11 mouse cellular contexts compared by ENCODE assay signal in the genomic region with DNA sequence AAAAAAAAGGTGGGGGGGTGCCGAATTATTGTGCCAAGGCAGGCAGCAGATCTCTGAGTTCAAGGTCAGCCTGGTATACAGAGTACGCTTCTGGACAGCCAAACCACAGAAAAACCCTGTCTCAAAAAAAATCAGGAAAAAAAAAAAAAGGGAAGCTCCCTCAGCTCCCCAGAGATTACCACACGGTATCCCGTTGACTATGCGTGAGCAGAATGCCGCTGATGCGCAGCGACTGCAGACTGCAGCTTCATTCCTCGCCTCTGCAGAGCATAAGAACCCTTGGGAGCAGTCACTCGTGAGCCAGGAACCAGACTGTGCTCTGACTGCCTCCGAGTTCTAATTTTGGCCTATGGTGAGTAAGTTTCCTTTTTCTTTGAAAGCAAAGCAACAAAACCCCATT. TPM values are rescaled to one million over a fixed set of nuclear protein-coding genes. Genes with fewer than 3 reads are reported as not detected.
DNase-seq lines count a peak whose midpoint lies in the region; ATAC-seq and TF ChIP-seq lines count a peak whose summit lies in the region.
"Had no signal": no experiment of that assay in that cellular context is flagged by ENCODE, and none has a peak within 500 bp of the region (broad histone marks: within the 10 kb centered on the region; RNA-seq: fewer than 3 reads in every experiment).

No protein-coding gene starts in this region.

- H3K4me3 ChIP-seq in hindbrain, embryonic 13.5 days, result no peak overlapping the region
- no peak overlapping the region for H3K4me3 ChIP-seq in midbrain, postnatal 0 days (ENCODE audit: low read depth, low read length)
- no peak overlapping the region for H3K4me3 ChIP-seq in stomach, postnatal 0 days (ENCODE audit: low read depth, low read length)
- no peak overlapping the region for H3K4me3 ChIP-seq in limb, embryonic 10.5 days

- H3K4me1 ChIP-seq in hindbrain, embryonic 13.5 days (replicated peaks), result peaks cover 37% of the 10 kb centered on the region
- H3K4me1 ChIP-seq in midbrain, postnatal 0 days (ENCODE audit: insufficient read depth, low read length), result no peaks in the 10 kb centered on the region
- 0 out of 2 replicates have a peak, but pooled peaks cover 2% of the 10 kb centered on the region for H3K4me1 ChIP-seq in stomach, postnatal 0 days (replicated peaks; ENCODE audit: control insufficient read depth, insufficient read depth)
- peaks cover 4% of the 10 kb centered on the region; the same call in 1 of the 2 replicates for H3K4me1 ChIP-seq in limb, embryonic 10.5 days

- DNase-seq in heart, adult 18-20 months, result peak; percentile 29 to 43
- DNase-seq in heart, postnatal 36 days, result no peak
- peak; percentile 12 for DNase-seq in R1 (ENCODE audit: low read depth, low spot score)
- peak; percentile 62 for DNase-seq in midbrain, postnatal 0 days (ENCODE audit: low spot score)
- no peak for DNase-seq in stomach, postnatal 0 days (ENCODE audit: low spot score)
- DNase-seq in natural killer cell, adult 2 months (ENCODE audit: low spot score in 2 of 2), result no peak
- DNase-seq in limb, embryonic 10.5 days (ENCODE audit: low spot score), result no peak
- DNase-seq: cerebellum, postnatal 14 days; gastrocnemius, postnatal 36 days had no signal

- H3K27me3 ChIP-seq in hindbrain, embryonic 13.5 days, result no peaks in the 10 kb centered on the region
- H3K27me3 ChIP-seq in midbrain, postnatal 0 days (ENCODE audit: insufficient read depth, low read length), result no peaks in the 10 kb centered on the region
- no peaks in the 10 kb centered on the region for H3K27me3 ChIP-seq in stomach, postnatal 0 days (ENCODE audit: control insufficient read depth, insufficient read depth, low read length)
- H3K27me3 ChIP-seq in limb, embryonic 10.5 days (ENCODE audit: low read depth, poor library complexity, severe bottlenecking), result no peaks in the 10 kb centered on the region

- no peak overlapping the region for H3K4me2 ChIP-seq in hindbrain, embryonic 13.5 days
- H3K4me2 ChIP-seq in midbrain, postnatal 0 days (ENCODE audit: low read depth, low read length, poor library complexity, severe bottlenecking), result no peak overlapping the region
- no peak overlapping the region for H3K4me2 ChIP-seq in stomach, postnatal 0 days (replicated peaks; ENCODE audit: low read depth)

- 0 out of 2 replicates have a peak, but pooled peaks have one; percentile 46 for ATAC-seq in hindbrain, embryonic 13.5 days (ENCODE audit: low FRiP score)
- ATAC-seq in midbrain, postnatal 0 days (ENCODE audit: low FRiP score), result no peak
- ATAC-seq in stomach, postnatal 0 days (ENCODE audit: low FRiP score, low TSS enrichment), result no peak

- no peaks in the 10 kb centered on the region for H3K9me3 ChIP-seq in hindbrain, embryonic 13.5 days
- no peaks in the 10 kb centered on the region for H3K9me3 ChIP-seq in midbrain, postnatal 0 days (ENCODE audit: low read length)
- H3K9me3 ChIP-seq in stomach, postnatal 0 days (ENCODE audit: control insufficient read depth, low read length), result no peaks in the 10 kb centered on the region
- no peaks in the 10 kb centered on the region for H3K9me3 ChIP-seq in limb, embryonic 10.5 days (replicated peaks)

- TF ChIP-seq EP300 in stomach, postnatal 0 days (optimal IDR thresholded peaks at IDR 0.05), result no peak

- WGBS in hindbrain, embryonic 13.5 days, result 51% methylated on average over 11 of the region's 11 CpGs
- 44% methylated on average over 11 of the region's 11 CpGs for WGBS in midbrain, postnatal 0 days
- 80% methylated on average over 11 of the region's 11 CpGs for WGBS in stomach, postnatal 0 days
- WGBS in limb, embryonic 10.5 days, result 91% methylated on average over 11 of the region's 11 CpGs

- intact Hi-C loops in heart, postnatal 36 days (cut with DNase I), result no loop called here

- no peak for TF ChIP-seq CTCF in midbrain, postnatal 0 days (IDR thresholded peaks at IDR 0.05)
- TF ChIP-seq CTCF in stomach, postnatal 0 days (IDR thresholded peaks at IDR 0.05; ENCODE audit: low read depth), result no peak

- H3K36me3 ChIP-seq in hindbrain, embryonic 13.5 days, result peaks cover 2% of the 10 kb centered on the region; the same call in 1 of the 2 replicates
- H3K36me3 ChIP-seq in midbrain, postnatal 0 days (ENCODE audit: insufficient read depth, low read length), result peaks cover under 1% of the 10 kb centered on the region; the same call in 1 of the 2 replicates
- H3K36me3 ChIP-seq in stomach, postnatal 0 days (ENCODE audit: control insufficient read depth, insufficient read depth, low read length), result no peaks in the 10 kb centered on the region
- peaks cover 22% of the 10 kb centered on the region for H3K36me3 ChIP-seq in limb, embryonic 10.5 days

- peak overlapping the region; percentile 58 for H3K27ac ChIP-seq in hindbrain, embryonic 13.5 days
- H3K27ac ChIP-seq in midbrain, postnatal 0 days (ENCODE audit: low read depth, low read length), result no peak overlapping the region
- no peak overlapping the region for H3K27ac ChIP-seq in stomach, postnatal 0 days (replicated peaks)
- H3K27ac ChIP-seq in limb, embryonic 10.5 days, result no peak overlapping the region

- no peak overlapping the region for H3K9ac ChIP-seq in hindbrain, embryonic 13.5 days
- H3K9ac ChIP-seq in midbrain, postnatal 0 days (replicated peaks; ENCODE audit: low read length, poor library complexity, severe bottlenecking), result no peak overlapping the region
- no peak overlapping the region for H3K9ac ChIP-seq in stomach, postnatal 0 days (ENCODE audit: low read length)

RNA-seq across cellular contexts. Expression of a gene that starts 11.2 kb away (rescaled TPM):
- total RNA-seq in heart, adult 18-20 months (2021), result 10 to 100 TPM; 18.9 to 19.7 TPM
- 10 to 100 TPM; 18.3 to 20.0 TPM for total RNA-seq in heart, postnatal 36 days (2021)
- polyA plus RNA-seq in hindbrain, embryonic 13.5 days (2015; fragmentation: Nextera tagmentation; extraction: Ambion mirVana), result 146 and 148 TPM in 2 replicates
- total RNA-seq in midbrain, postnatal 0 days (2014; rRNA removed), result 70.8 and 97.2 TPM in 2 replicates
- polyA plus RNA-seq in midbrain, postnatal 0 days (2015; fragmentation: Nextera tagmentation; extraction: Ambion mirVana), result 87.4 and 93.6 TPM in 2 replicates
- polyA plus RNA-seq in stomach, postnatal 0 days (2015; fragmentation: Nextera tagmentation; extraction: Ambion mirVana), result 107 and 112 TPM in 2 replicates
- polyA plus RNA-seq in limb, embryonic 10.5 days (2016; fragmentation: Nextera tagmentation; extraction: Ambion mirVana), result 178 and 197 TPM in 2 replicates

RNA-seq across cellular contexts. Expression of a gene that starts 20.0 kb away (rescaled TPM):
- total RNA-seq in heart, adult 18-20 months (2021), result not detected
- total RNA-seq in heart, postnatal 36 days (2021), result not detected
- 3.0 and 3.5 TPM in 2 replicates for polyA plus RNA-seq in hindbrain, embryonic 13.5 days (2015; fragmentation: Nextera tagmentation; extraction: Ambion mirVana)
- 12.2 and 12.8 TPM in 2 replicates for total RNA-seq in midbrain, postnatal 0 days (2014; rRNA removed)
- polyA plus RNA-seq in midbrain, postnatal 0 days (2015; fragmentation: Nextera tagmentation; extraction: Ambion mirVana), result 7.8 and 8.4 TPM in 2 replicates
- 0.11 TPM in 2 replicates for polyA plus RNA-seq in stomach, postnatal 0 days (2015; fragmentation: Nextera tagmentation; extraction: Ambion mirVana)
- 0.08 TPM in 1 of 2 replicates, not detected in the other for polyA plus RNA-seq in limb, embryonic 10.5 days (2016; fragmentation: Nextera tagmentation; extraction: Ambion mirVana)
- total RNA-seq: gastrocnemius, postnatal 36 days had no signal

RNA-seq across cellular contexts. Expression of a gene that starts 42.1 kb away (rescaled TPM):
- under 1 TPM in 1 of 2 experiments, not detected in 1; 0.18 TPM for total RNA-seq in heart, adult 18-20 months (2021)
- total RNA-seq in heart, postnatal 36 days (2021), result not detected
- polyA plus RNA-seq in hindbrain, embryonic 13.5 days (2015; fragmentation: Nextera tagmentation; extraction: Ambion mirVana), result 0.10 and 0.43 TPM in 2 replicates
- total RNA-seq in midbrain, postnatal 0 days (2014; rRNA removed), result 0.28 TPM in 1 of 2 replicates, not detected in the other
- polyA plus RNA-seq in midbrain, postnatal 0 days (2015; fragmentation: Nextera tagmentation; extraction: Ambion mirVana), result 0.26 and 0.28 TPM in 2 replicates
- 0.59 and 0.71 TPM in 2 replicates for polyA plus RNA-seq in stomach, postnatal 0 days (2015; fragmentation: Nextera tagmentation; extraction: Ambion mirVana)
- polyA plus RNA-seq in limb, embryonic 10.5 days (2016; fragmentation: Nextera tagmentation; extraction: Ambion mirVana), result 1.6 and 2.4 TPM in 2 replicates
- total RNA-seq: left cerebral cortex, postnatal 10 days had no signal

RNA-seq across cellular contexts. Expression of a gene that starts 48.2 kb away (rescaled TPM):
- 1 to 10 TPM; 4.6 to 5.8 TPM for total RNA-seq in heart, adult 18-20 months (2021)
- 1 to 10 TPM; 4.6 to 5.1 TPM for total RNA-seq in heart, postnatal 36 days (2021)
- 50.9 and 52.4 TPM in 2 replicates for polyA plus RNA-seq in hindbrain, embryonic 13.5 days (2015; fragmentation: Nextera tagmentation; extraction: Ambion mirVana)
- total RNA-seq in midbrain, postnatal 0 days (2014; rRNA removed), result 58.4 and 79.8 TPM in 2 replicates
- 58.8 and 60.0 TPM in 2 replicates for polyA plus RNA-seq in midbrain, postnatal 0 days (2015; fragmentation: Nextera tagmentation; extraction: Ambion mirVana)
- polyA plus RNA-seq in stomach, postnatal 0 days (2015; fragmentation: Nextera tagmentation; extraction: Ambion mirVana), result 20.2 and 20.7 TPM in 2 replicates
- 68.8 and 69.7 TPM in 2 replicates for polyA plus RNA-seq in limb, embryonic 10.5 days (2016; fragmentation: Nextera tagmentation; extraction: Ambion mirVana)

RNA-seq across cellular contexts. Expression of a gene that starts 51.4 kb away (rescaled TPM):
- 10 to 100 TPM; 18.2 to 19.4 TPM for total RNA-seq in heart, adult 18-20 months (2021)
- total RNA-seq in heart, postnatal 36 days (2021), result 10 to 100 TPM; 15.1 to 15.5 TPM
- 12.0 and 13.8 TPM in 2 replicates for polyA plus RNA-seq in hindbrain, embryonic 13.5 days (2015; fragmentation: Nextera tagmentation; extraction: Ambion mirVana)
- total RNA-seq in midbrain, postnatal 0 days (2014; rRNA removed), result 35.5 and 37.8 TPM in 2 replicates
- polyA plus RNA-seq in midbrain, postnatal 0 days (2015; fragmentation: Nextera tagmentation; extraction: Ambion mirVana), result 12.2 and 12.6 TPM in 2 replicates
- polyA plus RNA-seq in stomach, postnatal 0 days (2015; fragmentation: Nextera tagmentation; extraction: Ambion mirVana), result 3.0 and 3.5 TPM in 2 replicates
- 2.6 and 3.0 TPM in 2 replicates for polyA plus RNA-seq in limb, embryonic 10.5 days (2016; fragmentation: Nextera tagmentation; extraction: Ambion mirVana)

Comparison
In these comparisons a context has a peak if more than half of its experiments do, and no peak if none do; other contexts are left out.
1. DNase-seq: peak in heart, adult 18-20 months (2 of 2), R1 (single experiment) and midbrain, postnatal 0 days (single experiment); none in heart, postnatal 36 days (0 of 2), stomach, postnatal 0 days (single experiment), natural killer cell, adult 2 months (0 of 2) and limb, embryonic 10.5 days (single experiment).